Mouse (Mus musculus) forelimb bud, embryonic 11.5 days (tissue): ENCODE measurements around the gene Stk25.

Experiments used
- DNase-seq: peaks from one replicate; pipeline ENCODE4 v3.0.0-alpha.2; 2012; ENCODE audit warnings: low read depth, low spot score

Stk25 gene

GRCm38 (mm10) chr1:93608696-93609245 is 49.7 kb downstream of the Stk25 start:
- DNase-seq = no peak

DNA sequence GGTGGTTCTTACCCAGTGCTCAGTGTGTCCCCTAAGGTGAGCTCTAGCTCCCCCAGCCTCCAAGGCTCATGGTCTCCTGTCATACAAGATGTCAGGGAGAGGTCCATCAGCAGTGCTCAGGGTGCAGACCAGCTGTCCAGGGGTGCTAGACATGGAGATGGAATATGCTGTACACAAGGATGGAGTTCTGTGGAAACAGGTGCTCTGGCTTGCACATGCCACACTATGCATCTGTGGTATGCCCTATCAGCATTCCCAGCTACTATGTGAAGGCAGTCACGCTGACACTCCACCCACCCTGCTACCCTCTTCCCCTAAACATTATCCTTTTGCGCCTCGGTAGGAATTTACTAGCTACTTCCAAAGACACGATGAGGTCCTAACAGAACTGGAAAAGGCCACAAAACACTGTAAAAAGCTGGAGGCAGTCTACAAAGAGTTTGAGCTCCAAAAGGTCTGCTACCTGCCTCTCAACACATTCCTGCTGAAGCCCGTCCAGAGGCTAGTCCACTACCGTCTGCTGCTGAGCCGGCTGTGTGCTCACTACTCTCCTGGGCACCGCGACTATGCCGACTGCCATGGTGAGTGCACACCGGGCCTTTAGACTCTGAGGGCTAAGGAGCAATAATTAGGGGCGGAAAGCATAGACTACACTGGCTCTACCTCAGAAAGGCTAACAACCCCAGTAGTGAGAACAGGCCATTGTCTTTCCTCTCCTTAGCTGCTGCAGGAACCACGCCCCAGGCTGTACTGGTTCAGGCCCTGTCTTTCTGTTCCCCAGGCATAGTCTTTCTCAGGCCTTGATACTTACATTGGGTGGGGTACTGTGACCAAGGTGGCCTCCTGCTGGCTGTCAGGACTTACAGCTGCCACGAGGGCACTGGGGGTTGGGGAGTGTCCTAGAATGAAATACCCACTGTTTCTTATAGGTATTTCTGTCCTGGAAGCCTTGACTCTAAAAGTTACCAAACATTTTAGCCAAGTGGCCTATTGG is 51.1 kb downstream of the Stk25 start:
- DNase-seq = no peak

DNA sequence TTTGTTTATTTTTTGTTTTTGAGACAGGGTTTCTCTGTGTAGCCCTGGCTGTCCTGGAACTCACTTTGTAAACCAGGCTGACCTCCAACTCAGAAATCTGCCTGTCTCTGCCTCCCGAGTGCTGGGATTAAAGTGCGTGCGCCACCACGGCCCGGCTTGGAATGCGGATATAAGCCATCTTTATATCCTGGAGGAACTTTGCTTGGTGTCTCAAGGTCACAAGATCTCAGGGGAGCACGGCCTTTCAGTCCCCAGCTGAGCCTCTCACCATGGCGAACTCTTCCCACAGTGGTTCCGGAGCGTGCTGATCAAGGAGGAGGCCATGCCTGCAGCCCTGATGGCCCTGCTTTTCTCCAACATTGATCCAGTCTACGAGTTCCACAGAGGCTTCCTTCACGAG is 54.5 kb downstream of the Stk25 start:
- no peak for DNase-seq

DNA sequence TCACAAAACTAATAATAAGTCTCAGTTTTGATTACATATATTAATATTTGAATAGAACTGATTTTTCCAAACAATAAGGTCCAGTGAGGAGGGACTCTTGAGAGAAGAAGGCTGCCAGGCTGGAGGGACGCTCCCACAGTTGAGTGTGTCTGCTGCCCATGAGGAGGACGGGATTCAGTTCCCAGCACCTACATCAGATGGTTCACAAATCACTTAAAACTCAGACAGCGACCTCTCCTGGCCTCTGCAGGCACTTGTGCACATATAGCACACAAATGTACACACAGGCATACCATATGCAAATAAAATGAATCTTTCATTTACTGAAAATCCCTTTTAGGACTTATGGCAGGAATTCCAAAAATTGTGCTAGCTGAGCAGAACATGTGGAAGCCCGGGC is 55.5 kb downstream of the Stk25 start:
- DNase-seq = no peak

GRCm38 (mm10) chr1:93595916-93596315 is 62.5 kb downstream of the Stk25 start:
- DNase-seq = no peak

GRCm38 (mm10) chr1:93593960-93594359 is 64.5 kb downstream of the Stk25 start:
- DNase-seq = no peak

DNA sequence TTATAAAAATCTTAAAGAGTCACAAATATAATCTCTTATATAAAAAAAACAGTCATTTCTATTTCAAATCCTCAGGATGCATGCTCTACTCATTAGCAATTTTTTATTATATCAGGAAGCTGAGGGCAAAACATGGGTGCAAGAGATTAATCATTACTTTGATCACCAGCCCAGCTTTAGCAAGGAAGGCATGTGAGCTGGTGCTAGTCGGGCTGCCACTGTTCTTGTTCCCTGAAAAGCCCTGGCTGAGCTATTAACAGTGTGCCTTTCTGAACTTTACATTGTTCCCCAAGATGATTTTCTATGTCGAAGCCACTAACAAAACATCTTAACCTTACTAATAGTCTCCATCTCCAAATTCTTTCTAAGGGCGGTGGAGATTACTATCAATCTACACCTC is 70.1 kb downstream of the Stk25 start:
- no peak for DNase-seq

DNA sequence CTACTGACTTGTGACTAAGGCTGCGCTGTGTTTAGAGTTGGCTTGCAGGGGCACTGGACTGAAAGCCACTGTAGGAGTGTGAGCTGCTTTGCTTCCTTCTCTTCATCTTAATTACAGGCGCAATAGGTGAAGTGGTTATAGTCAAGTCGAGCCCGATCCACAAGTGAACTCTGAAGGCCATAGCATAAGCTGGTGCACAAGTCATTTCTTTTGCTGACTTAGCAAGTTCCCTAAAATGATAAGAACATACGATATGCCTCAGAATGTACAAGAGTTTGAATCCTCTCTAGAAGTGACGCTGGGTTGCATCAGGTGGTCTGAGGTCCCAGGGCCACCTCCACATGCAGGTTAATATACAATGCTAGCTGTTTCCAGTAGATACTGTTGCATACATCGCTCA is 76.9 kb downstream of the Stk25 start:
- DNase-seq = no peak

- no peak for DNase-seq
Measured at GRCm38 (mm10) chr1:93577861-93578260, 80.6 kb downstream of the Stk25 start.

DNA sequence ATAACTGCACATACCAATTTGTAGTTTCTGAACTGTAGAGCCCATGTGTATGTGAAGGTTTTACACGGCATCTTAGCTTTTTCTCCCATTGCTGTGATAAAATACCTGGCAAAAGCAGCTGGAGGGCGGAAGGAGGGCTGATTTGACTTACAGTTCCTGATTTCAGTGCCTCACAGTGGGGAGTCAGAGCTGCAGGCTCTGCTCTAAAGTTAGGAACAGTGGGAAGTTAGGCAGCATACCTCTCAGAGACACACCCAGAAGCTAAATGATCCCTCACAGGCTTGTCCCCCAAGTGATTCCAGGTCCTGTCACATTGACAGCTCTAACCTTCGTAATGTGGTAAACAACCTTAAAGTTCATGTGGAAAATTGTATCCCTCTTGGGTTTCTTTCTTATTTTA is 81.4 kb downstream of the Stk25 start:
- DNase-seq = no peak
